Mouse (Mus musculus): ENCODE results near the gene Far2. TPM values are rescaled to one million over a fixed set of nuclear protein-coding genes. Genes with fewer than 3 reads are reported as not detected.

Far2 gene
- total RNA-seq (2014; rRNA removed) (not detected in 2 replicates), polyA plus RNA-seq (2012; rRNA removed) (0.02 TPM in 2 replicates)

GRCm38 (mm10) chr6:148046881-148047649 lies at the start of gene Far2:
Far2 (plus strand) TSS chr6:148047259.
- no peaks in the 10 kb centered on the region for H3K79me2 ChIP-seq (ENCODE audit: control insufficient read depth, insufficient read depth, low read length)
- no peak for DNase-seq (ENCODE audit: extremely low read depth, low read depth, low spot score)
- 5% methylated on average over 34 of the region's 34 CpGs for WGBS
- H3K4me3 ChIP-seq (ENCODE audit: insufficient read depth, low read depth, low read length) = no peak within 1 kb of the TSS
- H3K36me3 ChIP-seq (ENCODE audit: control insufficient read depth, insufficient read depth, low read length) = no peaks in the 10 kb centered on the region
- peaks cover 4% of the 10 kb centered on the region; the same call in 1 of the 2 replicates for H3K27me3 ChIP-seq (ENCODE audit: control insufficient read depth, insufficient read depth, low read length)
- H3K4me1 ChIP-seq (ENCODE audit: control insufficient read depth, insufficient read depth, low read length) = no peaks in the 10 kb centered on the region
- H3K9ac ChIP-seq (ENCODE audit: low read depth, low read length) = no peak within 1 kb of the TSS
- no peak within 1 kb of the TSS for H3K27ac ChIP-seq (replicated peaks; ENCODE audit: insufficient read depth, low read depth, low read length)
- TF ChIP-seq CTCF (IDR thresholded peaks at IDR 0.05; ENCODE audit: low read depth, low read length) (no peak), POLR2A (IDR thresholded peaks at IDR 0.05; ENCODE audit: extremely low read depth, insufficient read depth, low read length) (no peak)

GRCm38 (mm10) chr6:148000483-148000882 lies 46.6 kb upstream of the Far2 start:
- DNase-seq (ENCODE audit: extremely low read depth, low read depth, low spot score) = no peak
- H3K36me3 ChIP-seq (ENCODE audit: control insufficient read depth, insufficient read depth, low read length) = no peaks in the 10 kb centered on the region

GRCm38 (mm10) chr6:148001071-148001470 lies 46.0 kb upstream of the Far2 start:
- Histone ChIP-seq H3K36me3 (ENCODE audit: control insufficient read depth, insufficient read depth, low read length) (no peaks in the 10 kb centered on the region), H3K27ac (replicated peaks; ENCODE audit: insufficient read depth, low read depth, low read length) (no peak overlapping the region), H3K79me2 (ENCODE audit: control insufficient read depth, insufficient read depth, low read length) (no peaks in the 10 kb centered on the region), H3K4me3 (ENCODE audit: insufficient read depth, low read depth, low read length) (no peak overlapping the region), H3K27me3 (ENCODE audit: control insufficient read depth, insufficient read depth, low read length) (no peaks in the 10 kb centered on the region), H3K9ac (ENCODE audit: low read depth, low read length) (no peak overlapping the region), H3K4me1 (ENCODE audit: control insufficient read depth, insufficient read depth, low read length) (no peaks in the 10 kb centered on the region)
- no peak for TF ChIP-seq CTCF (IDR thresholded peaks at IDR 0.05; ENCODE audit: low read depth, low read length)
- no peak for TF ChIP-seq POLR2A (IDR thresholded peaks at IDR 0.05; ENCODE audit: extremely low read depth, insufficient read depth, low read length)
- peak; percentile 52 for DNase-seq (ENCODE audit: extremely low read depth, low read depth, low spot score)
- WGBS = 24% methylated on average over 3 of the region's 3 CpGs

More at GRCm38 (mm10) chr6:148000483-148000882, 46.6 kb upstream of the Far2 start:
- Histone ChIP-seq H3K27ac (replicated peaks; ENCODE audit: insufficient read depth, low read depth, low read length) (no peak overlapping the region), H3K79me2 (ENCODE audit: control insufficient read depth, insufficient read depth, low read length) (no peaks in the 10 kb centered on the region), H3K4me3 (ENCODE audit: insufficient read depth, low read depth, low read length) (no peak overlapping the region), H3K9ac (ENCODE audit: low read depth, low read length) (no peak overlapping the region), H3K4me1 (ENCODE audit: control insufficient read depth, insufficient read depth, low read length) (no peaks in the 10 kb centered on the region), H3K27me3 (ENCODE audit: control insufficient read depth, insufficient read depth, low read length) (no peaks in the 10 kb centered on the region)
- no peak for TF ChIP-seq POLR2A (IDR thresholded peaks at IDR 0.05; ENCODE audit: extremely low read depth, insufficient read depth, low read length)
- no peak for TF ChIP-seq CTCF (IDR thresholded peaks at IDR 0.05; ENCODE audit: low read depth, low read length)
- 82% methylated on average over 2 of the region's 2 CpGs for WGBS

GRCm38 (mm10) chr6:148006118-148006837 lies 40.8 kb upstream of the Far2 start:
- H3K4me3 ChIP-seq (ENCODE audit: insufficient read depth, low read depth, low read length) = no peak overlapping the region
- H3K4me1 ChIP-seq (ENCODE audit: control insufficient read depth, insufficient read depth, low read length) = no peaks in the 10 kb centered on the region
- H3K9ac ChIP-seq (ENCODE audit: low read depth, low read length) = no peak overlapping the region
- H3K36me3 ChIP-seq (ENCODE audit: control insufficient read depth, insufficient read depth, low read length) = no peaks in the 10 kb centered on the region
- TF ChIP-seq CTCF (IDR thresholded peaks at IDR 0.05; ENCODE audit: low read depth, low read length) = peak; percentile 20; the same call in 1 of the 2 replicates
- no peak for TF ChIP-seq POLR2A (IDR thresholded peaks at IDR 0.05; ENCODE audit: extremely low read depth, insufficient read depth, low read length)
- no peaks in the 10 kb centered on the region for H3K27me3 ChIP-seq (ENCODE audit: control insufficient read depth, insufficient read depth, low read length)
- no peak for DNase-seq (ENCODE audit: extremely low read depth, low read depth, low spot score)
- H3K27ac ChIP-seq (replicated peaks; ENCODE audit: insufficient read depth, low read depth, low read length) = no peak overlapping the region
- H3K79me2 ChIP-seq (ENCODE audit: control insufficient read depth, insufficient read depth, low read length) = no peaks in the 10 kb centered on the region
- 72% methylated on average over 11 of the region's 11 CpGs for WGBS

- Histone ChIP-seq H3K4me3 (ENCODE audit: insufficient read depth, low read depth, low read length) (no peak overlapping the region), H3K9ac (ENCODE audit: low read depth, low read length) (no peak overlapping the region), H3K36me3 (ENCODE audit: control insufficient read depth, insufficient read depth, low read length) (no peaks in the 10 kb centered on the region), H3K4me1 (ENCODE audit: control insufficient read depth, insufficient read depth, low read length) (no peaks in the 10 kb centered on the region), H3K27ac (replicated peaks; ENCODE audit: insufficient read depth, low read depth, low read length) (no peak overlapping the region), H3K79me2 (ENCODE audit: control insufficient read depth, insufficient read depth, low read length) (no peaks in the 10 kb centered on the region), H3K27me3 (ENCODE audit: control insufficient read depth, insufficient read depth, low read length) (no peaks in the 10 kb centered on the region)
- no peak for TF ChIP-seq CTCF (IDR thresholded peaks at IDR 0.05; ENCODE audit: low read depth, low read length)
- no peak for TF ChIP-seq POLR2A (IDR thresholded peaks at IDR 0.05; ENCODE audit: extremely low read depth, insufficient read depth, low read length)
- 95% methylated on average over 1 of the region's 1 CpGs for WGBS
- no peak for DNase-seq (ENCODE audit: extremely low read depth, low read depth, low spot score)
These were observed 6.3 kb upstream of the Far2 start for GRCm38 (mm10) chr6:148040759-148041158.
